Mouse (Mus musculus) thymus, postnatal 36 days (tissue): ENCODE data around the gene Tmem268.

Experiments
- DNase-seq, 2 experiments: peaks; one replicate each; pipeline ENCODE4 v3.0.0; 2022; ENCODE audit warnings: mixed read lengths in 2 of 2

The Tmem268 gene

DNA sequence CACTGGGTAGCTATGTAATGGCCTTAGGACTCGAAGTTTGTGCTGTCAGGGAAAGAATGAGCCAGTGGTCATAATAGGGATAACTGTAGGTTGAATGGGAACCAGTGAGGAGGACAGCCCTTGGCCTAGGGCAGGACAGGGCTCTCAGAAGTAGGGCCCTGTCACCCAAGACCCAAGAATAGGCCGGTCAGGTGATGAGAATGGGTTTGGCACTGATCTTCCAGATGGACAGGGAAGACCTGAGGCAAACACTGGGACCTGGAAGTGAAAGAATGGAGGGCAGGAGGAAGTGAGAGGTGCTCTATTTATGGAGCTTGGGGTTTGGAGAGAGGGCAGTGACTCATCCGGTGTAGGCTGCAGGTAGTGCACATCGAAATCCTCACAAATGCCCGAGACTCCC is 1.9 kb upstream of the Tmem268 start:
- no peak for DNase-seq

DNA sequence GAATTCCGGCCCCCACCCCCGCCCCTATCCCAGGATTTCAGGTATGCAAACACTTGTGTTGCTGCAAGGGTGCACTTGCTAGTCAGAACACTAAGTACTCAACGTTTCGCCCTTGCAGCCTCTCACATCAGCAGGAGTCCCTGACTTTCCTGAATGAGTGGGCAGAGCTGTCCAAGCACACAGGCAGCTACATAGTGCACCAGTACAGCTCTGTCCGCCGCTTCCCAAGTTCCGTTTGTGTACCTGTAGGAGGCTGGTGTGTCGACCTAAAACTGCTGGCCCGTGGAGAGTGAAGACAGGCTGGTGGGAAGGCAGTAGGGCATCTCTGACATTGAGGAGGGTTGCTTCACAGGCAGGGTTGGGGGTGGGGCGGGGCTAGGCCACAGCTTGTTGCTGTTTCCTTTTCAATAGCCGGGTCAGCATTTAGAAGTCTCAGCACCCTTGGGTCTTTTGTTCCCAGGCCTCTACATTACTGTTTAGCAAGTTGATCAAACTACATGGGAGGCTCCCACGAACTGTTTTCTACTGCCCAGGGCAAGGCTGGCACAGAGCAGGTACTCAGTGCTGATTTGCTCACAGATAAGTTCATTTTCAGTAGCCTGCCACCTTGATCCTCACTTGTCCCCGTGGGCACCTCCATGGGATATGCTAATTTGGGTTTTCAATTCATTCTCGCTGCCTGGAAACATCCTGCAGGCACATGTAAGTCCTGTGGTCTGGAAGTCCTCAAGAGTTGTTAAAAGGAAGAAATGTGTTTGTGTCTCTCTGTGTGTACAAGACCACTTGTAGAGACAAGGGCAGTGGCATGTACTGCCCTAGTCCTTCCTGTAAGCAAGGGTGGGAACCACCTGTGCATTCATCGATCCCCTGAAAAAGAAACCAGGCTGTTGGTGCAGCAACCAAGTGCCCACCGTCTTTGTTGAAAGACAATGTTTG is 1.2 kb upstream of the Tmem268 start:
- DNase-seq: peak in 1 of 2 experiments; percentile 13

DNA sequence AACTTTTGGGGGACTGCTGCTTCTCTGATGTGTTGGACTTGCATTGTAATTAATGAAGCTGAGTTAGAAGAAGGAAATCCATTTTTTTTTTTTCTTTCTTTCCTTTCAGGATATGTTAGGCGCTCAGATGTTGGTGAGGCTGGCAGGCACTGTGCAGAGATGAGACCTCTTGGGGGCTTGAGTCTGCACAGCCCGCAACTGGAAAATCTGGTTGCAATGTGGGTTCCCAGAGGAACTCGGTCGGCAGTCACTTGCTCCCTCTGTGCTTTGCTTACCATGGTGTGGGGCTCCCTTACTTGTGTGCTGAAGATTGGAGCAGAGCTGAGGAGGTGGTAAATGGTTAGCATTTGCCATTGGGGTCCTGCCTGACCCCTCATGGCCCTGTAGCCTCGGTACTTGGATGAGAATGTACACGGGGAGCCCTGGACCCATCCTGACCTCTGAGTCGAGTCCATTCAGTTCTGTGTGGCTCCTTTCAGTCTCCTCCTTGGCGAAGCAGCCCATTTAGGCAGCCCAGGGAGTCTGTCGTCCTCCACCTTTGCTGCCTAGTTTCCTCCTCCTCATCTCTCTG is 631 bp downstream of the Tmem268 start:
- DNase-seq: peak; percentile 11 to 14

DNA sequence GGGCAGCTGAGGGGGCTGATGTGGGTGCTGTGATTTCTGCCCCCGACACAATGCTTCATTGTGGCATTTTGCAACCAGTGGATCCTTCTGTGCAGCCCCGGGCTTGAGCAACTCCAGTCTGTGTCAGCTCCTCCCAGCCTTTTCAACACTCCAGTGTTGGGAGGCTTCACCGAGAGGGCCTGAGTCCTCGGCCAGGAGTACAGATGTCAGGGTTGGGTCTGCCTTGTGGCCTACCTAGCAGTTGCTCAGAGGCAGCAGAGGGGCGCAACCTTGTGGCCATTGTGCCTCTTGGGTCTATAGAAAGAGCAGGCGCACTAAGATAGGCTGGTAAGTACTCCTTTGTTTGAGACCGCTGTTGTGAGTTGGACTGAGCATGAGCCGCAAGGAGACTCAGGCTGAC is 1.5 kb downstream of the Tmem268 start:
- peak; percentile 42 to 56 for DNase-seq

DNA sequence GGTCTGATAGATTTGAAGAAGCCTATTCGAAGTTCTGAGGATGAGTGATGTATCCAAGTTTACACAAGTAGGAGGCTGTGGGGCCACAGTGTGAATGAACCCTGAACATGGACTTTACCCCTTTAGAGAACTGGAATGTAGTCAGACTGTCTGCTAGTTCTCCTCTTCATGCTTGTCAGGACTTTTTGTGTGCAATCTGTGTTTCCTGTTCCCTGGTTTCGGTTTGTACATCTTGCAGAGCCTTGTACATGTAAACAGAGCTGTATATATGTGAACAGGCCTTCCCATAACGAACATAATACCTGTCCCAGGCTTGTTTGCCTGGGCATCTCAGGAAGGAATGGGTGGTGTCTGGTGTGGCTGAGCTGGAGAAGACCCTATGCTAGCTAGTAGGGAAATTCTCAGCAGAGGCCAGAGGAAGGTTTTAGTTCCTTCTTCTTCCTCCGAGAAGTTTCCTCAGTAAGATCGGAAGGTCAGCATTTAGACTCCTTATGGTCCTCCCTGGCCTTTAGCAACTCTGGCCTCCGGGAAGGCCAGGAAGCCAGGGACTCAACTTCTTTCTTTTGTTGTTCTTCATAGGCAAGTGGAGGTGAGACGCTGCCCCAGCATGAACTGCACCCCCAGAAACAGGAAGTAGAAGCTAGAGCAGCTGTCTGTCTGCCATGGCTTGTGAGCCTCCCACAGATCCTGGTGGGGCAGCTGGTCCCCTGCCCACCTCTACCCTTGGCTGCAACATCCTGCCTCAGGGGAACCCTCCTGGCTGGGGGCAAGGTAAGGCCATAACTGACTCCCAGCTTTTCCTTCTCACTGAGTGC is 3.5 kb downstream of the Tmem268 start:
- peak; percentile 63 to 76 for DNase-seq

DNA sequence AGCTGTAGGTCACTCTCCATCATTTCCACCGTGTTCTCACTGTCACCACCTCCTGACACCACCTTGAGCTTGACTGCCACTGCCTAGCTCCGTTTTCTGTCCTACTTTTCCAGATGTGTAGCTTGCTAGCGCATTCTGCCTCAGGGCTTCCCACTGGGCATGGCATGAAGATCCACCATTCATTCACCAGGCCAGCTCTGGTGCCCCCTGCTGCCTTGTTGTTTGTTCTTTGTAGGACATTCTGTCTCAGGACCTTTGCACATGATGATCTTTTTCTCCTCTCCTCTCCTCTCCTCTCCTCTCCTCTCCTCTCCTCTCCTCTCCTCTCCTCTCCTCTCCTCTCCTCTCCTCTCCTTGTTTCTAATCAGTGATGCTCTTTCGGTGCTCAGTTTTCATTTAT is 4.2 kb downstream of the Tmem268 start:
- peak; percentile 19 to 27 for DNase-seq

DNA sequence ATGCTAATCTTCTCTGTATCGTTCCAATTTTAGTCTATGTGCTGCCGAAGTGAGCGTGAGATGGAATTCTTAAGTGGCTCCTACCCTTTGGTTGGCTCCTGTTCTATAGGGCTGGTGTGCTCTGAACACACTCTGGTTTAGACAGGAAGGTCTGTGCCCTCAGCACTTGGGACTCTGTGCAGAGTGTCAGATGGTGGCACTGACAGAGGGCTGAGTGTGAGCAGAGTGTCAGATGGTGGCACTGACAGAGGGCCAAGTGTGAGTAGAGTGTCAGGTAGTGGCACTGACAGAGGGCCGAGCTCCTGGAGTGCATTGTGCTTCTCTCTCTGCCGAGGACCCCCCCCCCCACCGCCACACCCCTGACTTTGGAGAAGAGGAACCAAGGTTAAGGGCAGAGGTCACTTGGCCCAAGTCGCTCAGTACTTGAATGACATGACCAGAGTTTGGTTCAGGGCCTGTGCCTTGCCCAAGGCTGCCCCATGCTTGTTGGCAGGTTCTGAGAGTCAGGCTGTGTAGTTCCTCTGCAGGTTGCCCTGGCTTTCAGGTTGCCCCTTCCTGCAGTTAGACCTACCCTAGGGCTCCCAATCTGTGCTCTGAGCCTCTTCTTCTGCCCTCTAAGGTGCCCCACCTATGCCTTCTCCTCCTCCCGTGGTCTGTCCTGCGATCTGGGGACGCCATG is 9.3 kb downstream of the Tmem268 start:
- no peak for DNase-seq

DNA sequence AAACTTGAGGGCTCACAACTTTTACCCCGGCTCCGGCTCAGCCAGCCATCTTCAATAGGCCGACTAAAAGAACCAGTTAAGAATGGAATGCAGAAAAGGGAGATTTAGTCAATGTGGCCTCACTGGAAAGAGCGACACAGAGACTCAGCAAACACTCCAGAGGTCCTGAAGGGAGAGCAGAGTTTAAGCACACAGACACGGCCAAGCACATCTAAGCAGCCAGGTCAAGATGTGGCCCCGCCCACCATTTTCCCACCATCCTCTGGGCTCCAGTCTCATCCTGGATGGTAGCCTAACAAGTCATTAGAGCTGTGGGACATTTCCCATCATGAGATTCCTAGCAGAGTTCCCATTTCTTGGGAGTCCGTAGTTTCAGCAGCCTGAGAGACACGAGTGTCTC is 10.7 kb downstream of the Tmem268 start:
- no peak for DNase-seq

DNA sequence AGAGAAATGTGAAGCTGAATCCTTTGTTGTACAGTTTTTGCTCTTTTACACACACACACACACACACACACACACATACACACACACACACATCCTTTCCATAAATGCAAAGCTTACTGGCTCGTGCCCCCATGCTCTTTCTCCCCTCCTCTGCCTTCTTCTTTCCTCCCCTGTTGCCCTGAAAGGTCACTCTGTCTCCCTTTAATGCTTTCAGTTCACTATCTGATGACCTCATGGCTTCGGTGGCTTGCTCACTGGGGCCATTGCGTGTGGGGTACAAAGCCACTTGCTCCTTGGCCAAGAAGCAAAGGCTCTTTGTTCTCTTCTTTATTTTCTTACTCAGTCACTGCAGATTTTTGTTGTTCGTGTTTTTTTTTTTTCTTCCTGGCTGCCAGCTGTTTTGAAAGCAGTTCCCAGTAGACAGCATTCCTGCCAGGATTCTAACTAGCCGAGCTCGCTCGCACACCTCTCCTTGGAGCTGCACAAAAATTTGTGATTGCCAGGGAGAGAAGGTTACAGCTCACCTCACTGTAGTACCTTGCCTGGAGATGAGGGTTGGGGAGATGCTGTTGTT is 11.7 kb downstream of the Tmem268 start:
- no peak for DNase-seq

DNA sequence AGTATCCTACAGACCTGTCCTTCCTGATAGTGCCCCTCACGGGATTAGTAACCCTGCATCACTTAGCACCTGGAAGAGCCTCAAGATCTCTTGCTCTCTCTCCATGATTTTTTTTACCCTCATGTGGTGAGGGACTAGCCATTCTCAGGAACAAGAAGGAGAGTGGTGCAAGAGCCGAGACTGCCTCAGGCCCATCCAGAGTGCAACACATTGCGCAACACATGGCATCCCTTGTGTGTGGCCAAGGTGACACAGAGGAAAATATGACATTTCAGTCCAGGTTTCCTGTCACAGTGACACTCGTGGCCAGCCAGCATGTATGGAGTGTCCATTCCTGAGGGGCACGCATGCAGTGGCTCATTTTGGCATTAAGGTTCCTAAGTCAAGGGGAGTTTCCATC is 14.0 kb downstream of the Tmem268 start:
- no peak for DNase-seq

DNA sequence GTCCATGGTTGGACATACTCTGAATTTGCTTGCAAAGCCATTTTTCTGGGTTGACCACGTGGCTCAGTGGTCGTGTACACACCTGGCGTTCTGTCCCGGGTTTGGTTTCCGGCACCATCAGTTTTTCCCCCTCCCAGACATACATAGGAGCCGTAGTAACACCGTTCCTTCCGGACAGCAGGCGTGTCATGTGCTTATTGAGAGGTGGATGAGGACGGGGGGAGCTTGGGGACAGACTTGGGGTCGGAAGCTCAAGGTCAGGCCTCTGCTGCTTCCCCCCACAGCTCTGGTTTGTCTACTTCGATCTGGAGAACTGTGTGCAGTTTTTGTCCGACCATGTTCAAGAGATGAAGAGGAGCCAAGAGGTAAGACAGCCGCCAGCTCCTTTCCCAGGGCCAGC is 21.1 kb downstream of the Tmem268 start:
- DNase-seq: no peak

DNA sequence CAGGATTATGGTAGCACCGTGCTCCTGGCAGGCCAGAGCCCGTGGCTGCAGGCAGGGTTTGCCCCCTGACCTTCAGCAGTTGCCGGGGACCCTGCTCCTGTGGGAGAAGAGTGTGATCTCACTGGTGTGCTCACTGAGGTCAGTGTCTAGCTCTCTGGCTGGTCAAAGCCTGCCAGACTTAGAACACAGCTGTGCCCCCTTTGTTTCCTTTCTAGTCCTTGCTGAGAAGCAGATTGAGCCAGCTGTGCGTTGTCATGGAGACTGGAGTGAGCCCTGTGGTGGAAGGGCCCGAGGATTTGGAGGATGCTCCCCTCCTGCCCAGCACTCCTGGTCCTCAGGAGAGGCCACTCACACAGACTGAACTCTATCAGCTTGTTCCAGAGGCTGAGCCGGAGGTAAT is 21.5 kb downstream of the Tmem268 start:
- DNase-seq: no peak

DNA sequence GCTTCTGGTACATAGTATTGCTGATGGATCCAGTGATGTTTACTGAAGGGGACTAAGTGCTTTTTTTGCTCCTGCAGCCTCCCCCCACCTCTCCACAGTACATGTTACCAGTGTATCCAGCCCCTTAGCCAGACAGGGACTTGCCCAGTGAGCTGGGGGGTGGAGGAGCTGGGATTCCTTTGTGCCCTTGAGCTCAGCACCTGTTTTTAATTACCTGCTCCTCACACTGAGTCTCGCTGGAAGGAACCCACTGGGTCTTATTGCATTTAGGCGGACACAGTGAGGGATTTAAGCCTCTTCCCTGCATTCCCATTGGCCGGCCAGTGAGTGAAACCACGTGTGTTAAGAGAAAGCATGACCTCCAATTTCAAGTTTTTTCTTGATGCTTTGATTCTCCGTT is 24.0 kb downstream of the Tmem268 start:
- no peak for DNase-seq

DNA sequence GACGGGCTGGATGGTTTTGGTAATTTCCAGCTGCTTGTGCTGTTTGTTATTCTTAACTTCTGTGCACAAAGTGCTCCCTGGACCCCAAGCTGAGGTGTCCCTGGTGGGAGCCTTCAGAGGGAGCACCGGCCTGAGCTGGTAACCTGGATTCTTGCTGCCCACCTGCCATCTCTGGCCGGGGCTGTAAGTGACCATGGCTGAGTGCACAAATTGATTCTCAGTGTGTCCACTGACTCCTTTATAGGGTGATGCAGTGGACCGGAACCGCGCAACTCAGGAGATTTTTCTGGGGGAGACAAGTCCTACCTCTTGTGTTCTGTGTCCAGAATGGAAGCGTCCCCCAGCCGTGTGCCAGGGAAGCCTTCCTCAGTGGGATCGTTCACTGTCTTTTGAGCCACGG is 26.6 kb downstream of the Tmem268 start:
- no peak for DNase-seq

DNA sequence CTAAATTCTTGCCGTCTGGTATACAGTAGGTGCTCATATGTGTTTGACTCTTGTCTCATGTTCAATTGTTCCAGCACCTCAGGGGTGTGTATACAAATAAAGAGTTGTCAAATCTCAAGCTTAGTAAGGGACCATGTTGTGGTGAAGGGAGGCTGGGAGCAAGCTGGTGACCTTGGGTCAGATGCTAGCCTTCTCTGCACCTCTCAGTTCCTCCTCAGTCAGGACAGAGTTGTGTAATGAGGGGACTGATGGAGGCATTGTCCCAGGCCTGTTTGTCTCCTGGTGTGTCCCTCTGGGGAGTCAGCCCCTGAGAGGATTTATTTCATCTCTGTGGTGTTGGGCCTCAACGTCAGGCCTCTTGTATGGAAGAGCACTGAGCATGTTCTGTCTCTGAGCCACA is 27.7 kb downstream of the Tmem268 start:
- DNase-seq: no peak

DNA sequence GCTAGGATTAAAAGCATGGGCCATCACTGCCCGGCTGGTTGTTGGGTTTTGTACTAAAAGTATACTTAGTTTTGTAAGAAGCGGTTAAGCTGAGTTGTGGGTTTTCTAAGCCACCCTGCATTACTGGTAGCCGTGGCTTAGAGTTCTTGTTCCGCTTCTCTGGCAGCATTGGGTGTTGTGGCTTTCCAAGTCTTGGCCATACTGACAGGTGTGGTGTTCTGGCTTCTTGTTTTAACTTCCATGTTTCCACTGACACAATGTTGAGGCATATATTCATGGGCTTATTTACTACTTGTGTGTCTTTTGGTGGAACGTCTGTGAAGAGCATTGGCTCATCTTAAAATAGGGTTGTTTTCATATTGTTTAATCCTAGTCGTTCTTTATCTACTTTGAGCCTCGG is 31.4 kb downstream of the Tmem268 start:
- DNase-seq: no peak

DNA sequence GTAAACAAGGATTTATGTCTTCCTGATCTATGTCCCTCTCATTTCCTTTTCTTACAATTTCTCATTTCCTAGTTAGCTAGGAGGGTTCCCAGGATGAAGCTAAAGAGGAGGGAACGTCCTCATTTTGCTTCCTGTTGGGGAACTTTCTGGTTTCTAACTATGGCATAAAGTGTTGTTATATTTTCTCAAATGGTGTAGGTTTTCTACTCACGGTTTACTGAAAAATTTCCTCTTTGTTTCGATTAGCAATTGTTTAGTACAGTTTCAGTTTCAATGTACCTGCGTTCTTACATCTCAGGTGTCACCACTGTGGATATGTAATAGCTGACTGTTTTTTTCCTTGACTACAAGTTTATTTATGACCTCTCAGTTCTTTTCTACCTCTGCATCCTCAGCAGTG is 32.0 kb downstream of the Tmem268 start:
- no peak for DNase-seq

DNA sequence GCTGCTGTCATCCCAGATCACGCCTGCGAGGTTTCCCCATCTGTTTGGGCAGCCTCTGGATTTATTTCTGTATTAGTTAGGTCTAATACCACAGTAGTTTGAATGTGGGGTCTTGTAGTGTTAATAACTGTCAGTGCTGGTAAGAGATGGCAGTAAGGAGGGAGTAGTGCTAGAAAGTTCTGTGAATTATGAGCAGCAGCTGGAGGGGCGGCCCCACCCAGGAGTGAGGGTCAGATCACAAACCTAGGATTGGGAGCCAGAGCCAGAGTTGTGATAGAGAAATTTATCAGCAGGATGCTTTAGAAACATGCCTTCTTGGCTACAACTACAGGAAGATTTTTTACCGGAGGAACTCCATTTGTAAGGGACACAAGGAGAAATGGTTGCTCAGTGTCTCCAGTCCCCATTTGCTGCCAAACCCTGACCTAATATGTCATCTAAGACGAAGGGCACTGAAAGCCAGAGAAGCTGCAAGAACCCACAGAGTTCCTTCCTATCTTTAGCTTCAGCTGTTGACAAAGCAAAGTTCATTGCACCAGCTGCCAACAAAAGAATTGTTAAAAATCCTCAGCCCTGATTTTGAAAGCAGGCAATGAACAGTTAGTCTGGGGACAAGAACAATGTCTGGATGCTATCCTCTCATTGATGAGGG is 36.0 kb downstream of the Tmem268 start:
- DNase-seq: no peak

DNA sequence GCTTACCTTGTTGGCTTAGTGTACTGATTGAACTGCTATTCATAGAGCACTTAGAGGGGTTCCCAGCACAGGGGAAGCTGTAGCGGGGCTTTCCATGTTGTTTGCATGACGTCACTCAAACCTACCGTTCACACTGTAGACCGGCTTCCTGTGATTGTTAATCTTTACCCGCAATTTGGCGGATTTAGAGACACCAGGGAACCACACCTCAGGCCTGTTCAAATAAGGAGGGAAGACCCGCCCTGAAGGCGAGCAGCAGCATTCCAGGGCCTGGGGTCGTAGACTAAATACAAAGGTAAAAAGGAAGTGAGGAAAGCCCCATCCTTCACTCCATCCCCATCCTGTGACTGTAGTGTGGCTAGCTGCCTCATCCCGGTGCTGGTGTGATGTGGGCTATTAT is 36.7 kb downstream of the Tmem268 start:
- DNase-seq: no peak

DNA sequence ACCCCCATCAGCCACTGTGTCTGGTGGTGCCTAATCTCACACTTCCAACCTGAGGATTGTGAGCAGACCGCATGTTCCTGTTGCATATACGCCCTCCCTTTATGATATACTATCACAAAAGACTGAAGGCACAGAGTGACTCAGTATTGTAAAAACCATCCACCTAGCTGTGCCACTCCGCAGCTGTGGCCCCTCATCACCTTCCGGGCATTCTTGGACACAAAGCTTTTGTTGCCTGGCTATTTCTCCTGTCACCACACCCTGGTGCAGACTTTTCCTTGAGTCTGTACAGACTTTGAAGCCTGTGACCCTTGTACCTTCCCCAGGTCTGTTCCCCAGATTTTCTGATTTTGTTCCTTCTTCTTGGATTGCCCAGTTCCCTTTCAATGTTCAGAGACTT is 37.4 kb downstream of the Tmem268 start:
- no peak for DNase-seq

DNA sequence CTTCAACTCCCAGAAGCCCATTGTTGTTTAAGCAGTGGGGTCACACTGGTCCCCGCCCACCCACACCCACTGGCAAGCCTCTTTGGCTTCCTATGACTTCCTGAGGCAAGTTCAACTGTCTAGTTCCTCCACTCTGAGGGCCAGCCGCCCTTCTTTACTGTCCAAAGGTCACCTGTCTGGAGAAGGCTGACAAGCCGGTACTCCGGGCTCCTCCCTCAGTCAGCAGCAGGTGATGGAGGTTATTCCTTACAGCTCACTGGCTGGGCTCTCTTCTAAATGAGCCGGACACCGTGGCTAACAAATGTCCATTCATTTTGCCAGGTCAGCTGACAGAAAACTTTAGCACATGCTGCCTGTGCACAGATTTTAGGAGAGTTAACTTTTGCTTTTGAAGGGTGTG is 42.2 kb downstream of the Tmem268 start:
- no peak for DNase-seq

DNA sequence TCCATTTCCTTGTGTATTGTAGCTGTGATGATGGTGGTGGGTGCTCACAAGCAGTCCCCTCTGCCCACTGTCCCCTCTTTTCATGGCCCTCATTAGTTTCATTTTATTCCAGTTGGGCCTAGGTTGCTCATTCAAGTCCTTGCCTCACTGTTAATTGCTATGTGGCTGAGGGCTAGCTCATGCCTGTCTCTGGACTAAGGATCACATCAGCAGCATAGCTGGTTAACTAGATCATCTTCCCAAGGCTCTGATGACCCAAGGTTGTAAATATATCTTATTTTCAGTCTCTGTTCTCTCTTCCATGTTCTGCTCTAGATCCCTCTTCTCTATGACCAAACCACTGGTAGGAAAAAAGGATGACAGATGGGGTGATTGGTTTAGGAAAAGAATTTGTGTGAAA is 42.7 kb downstream of the Tmem268 start:
- no peak for DNase-seq
